Mouse (Mus musculus) midbrain, embryonic 16.5 days (tissue): ENCODE results near the gene Cdc42bpb. TPM values are rescaled to one million over a fixed set of nuclear protein-coding genes. Genes with fewer than 3 reads are reported as not detected.

ENCODE experiments used
- ATAC-seq: fragments of 200-750 bp; cut with Nextera tagmentation; 2 replicates; pipeline ENCODE4 v1.8.0; 2017; ENCODE audit warnings: moderate TSS enrichment
- H3K27ac ChIP-seq: fragments of 300-500 bp; sonication (generic); 2 replicates; pipeline ENCODE4 v1.5.1; 2014; ENCODE audit warnings: mild to moderate bottlenecking, low read length, mixed read lengths
- H3K27me3 ChIP-seq: fragments of 300-500 bp; sonication (generic); 2 replicates; pipeline ENCODE4 v1.6.1; 2014; ENCODE audit warnings: low read depth, low read length, mixed read lengths; ENCODE audit not compliant: control insufficient read depth, insufficient read depth
- H3K36me3 ChIP-seq: fragments of 300-500 bp; sonication (generic); 2 replicates; pipeline ENCODE4 v1.6.1; 2014; ENCODE audit warnings: mild to moderate bottlenecking, low read length, moderate library complexity, mixed read lengths; ENCODE audit not compliant: control insufficient read depth, insufficient read depth
- H3K4me1 ChIP-seq: fragments of 300-500 bp; sonication (generic); 2 replicates; pipeline ENCODE4 v1.6.1; 2014; ENCODE audit warnings: mild to moderate bottlenecking, low read length, mixed read lengths; ENCODE audit not compliant: control insufficient read depth, insufficient read depth
- H3K4me2 ChIP-seq: fragments of 300-500 bp; sonication (generic); 2 replicates; pipeline ENCODE4 v1.6.1; 2014; ENCODE audit warnings: mild to moderate bottlenecking, low read length, mixed read lengths
- H3K4me3 ChIP-seq: fragments of 300-500 bp; sonication (generic); 2 replicates; pipeline ENCODE4 v1.5.1; 2014; ENCODE audit warnings: low read depth, mild to moderate bottlenecking, low read length, moderate library complexity, mixed read lengths
- H3K9ac ChIP-seq: fragments of 300-500 bp; sonication (generic); 2 replicates; pipeline ENCODE4 v1.6.1; 2014; ENCODE audit warnings: low read depth, low read length, mixed read lengths
- H3K9me3 ChIP-seq: fragments of 300-500 bp; sonication (generic); replicated peaks from 2 replicates; pipeline ENCODE4 v1.6.1; 2014; ENCODE audit warnings: mild to moderate bottlenecking, low read length, mixed read lengths; ENCODE audit not compliant: control insufficient read depth, poor library complexity, severe bottlenecking
- WGBS: fragments of 180-500 bp; shearing (Covaris S2); extraction: QIAGEN DNeasy Blood & Tissue Kit; methylation state at CpG from one replicate; pipeline ENCODE4 v1.1.7; 2014; 5-methylcytosine and 5-hydroxymethylcytosine counted together
- polyA plus RNA-seq: library from polyadenylated mRNA; unstranded; fragments of >200 nt; fragmentation: Nextera tagmentation; extraction: Ambion mirVana; gene quantifications from 2 replicates; pipeline ENCODE4 v1.2.1, GENCODE M21; 2015

Cdc42bpb gene
- 39.9 and 40.2 TPM in 2 replicates for polyA plus RNA-seq

GRCm38 (mm10) chr12:111377376-111377973, at the start of gene Cdc42bpb:
Cdc42bpb (minus strand) TSS chr12:111377718.
- Histone ChIP-seq H3K27me3 (no peaks in the 10 kb centered on the region), H3K27ac (peak within 1 kb of the TSS; percentile 95), H3K36me3 (no peaks in the 10 kb centered on the region), H3K4me1 (peaks cover 33% of the 10 kb centered on the region), H3K9me3 (no peaks in the 10 kb centered on the region), H3K4me2 (peak within 1 kb of the TSS; percentile 93), H3K9ac (peak within 1 kb of the TSS; percentile 97), H3K4me3 (peak within 1 kb of the TSS; percentile 99)
- peak; percentile 97 for ATAC-seq
- WGBS: under 1% methylated on average over 59 of the region's 94 CpGs

- H3K36me3 ChIP-seq: no peaks in the 10 kb centered on the region
- H3K9me3 ChIP-seq: no peaks in the 10 kb centered on the region
- no peak overlapping the region for H3K4me3 ChIP-seq
- no peak overlapping the region for H3K9ac ChIP-seq
- H3K27me3 ChIP-seq: peaks cover 80% of the 10 kb centered on the region
- WGBS: 16% methylated on average over 29 of the region's 29 CpGs
- H3K4me1 ChIP-seq: peaks cover 16% of the 10 kb centered on the region
- ATAC-seq: peak; percentile 64
- peak overlapping the region; percentile 24; the same call in 1 of the 2 replicates for H3K4me2 ChIP-seq
- no peak overlapping the region for H3K27ac ChIP-seq
Observed at GRCm38 (mm10) chr12:111425789-111426460, 48.4 kb upstream of the Cdc42bpb start.

DNA sequence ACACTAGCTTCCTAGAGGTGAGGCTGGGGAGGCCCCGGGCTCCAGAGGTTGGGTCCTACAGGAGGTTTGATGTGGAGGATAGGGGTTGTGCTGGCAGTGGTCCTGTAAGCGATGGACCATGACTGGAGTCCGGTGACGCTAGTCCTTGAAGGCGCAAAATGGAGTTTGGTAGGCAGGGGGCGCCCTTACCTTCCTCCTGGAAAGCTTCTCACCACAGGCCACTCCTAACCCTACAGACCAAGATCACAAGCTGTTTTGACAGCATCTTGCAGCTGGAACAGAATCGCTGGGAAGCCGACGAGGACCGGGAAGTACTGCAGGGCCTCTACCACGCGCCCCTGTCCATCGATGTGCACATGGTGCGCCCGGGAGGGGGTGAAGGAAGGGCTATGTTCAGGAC, 47.7 kb upstream of the Cdc42bpb start:
- Histone ChIP-seq H3K4me2 (peak overlapping the region; percentile 21; the same call in 1 of the 2 replicates), H3K27ac (no peak overlapping the region), H3K4me1 (peaks cover 14% of the 10 kb centered on the region), H3K9ac (no peak overlapping the region), H3K36me3 (no peaks in the 10 kb centered on the region), H3K4me3 (no peak overlapping the region), H3K27me3 (peaks cover 75% of the 10 kb centered on the region), H3K9me3 (no peaks in the 10 kb centered on the region)
- ATAC-seq: no peak
- 4% methylated on average over 15 of the region's 15 CpGs for WGBS

GRCm38 (mm10) chr12:111424547-111424946, 47.0 kb upstream of the Cdc42bpb start:
- WGBS: 14% methylated on average over 9 of the region's 9 CpGs
- Histone ChIP-seq H3K27me3 (peaks cover 74% of the 10 kb centered on the region), H3K4me2 (no peak overlapping the region), H3K4me1 (peaks cover 8% of the 10 kb centered on the region), H3K9me3 (no peaks in the 10 kb centered on the region), H3K9ac (no peak overlapping the region), H3K27ac (no peak overlapping the region), H3K36me3 (no peaks in the 10 kb centered on the region), H3K4me3 (no peak overlapping the region)
- no peak for ATAC-seq

DNA sequence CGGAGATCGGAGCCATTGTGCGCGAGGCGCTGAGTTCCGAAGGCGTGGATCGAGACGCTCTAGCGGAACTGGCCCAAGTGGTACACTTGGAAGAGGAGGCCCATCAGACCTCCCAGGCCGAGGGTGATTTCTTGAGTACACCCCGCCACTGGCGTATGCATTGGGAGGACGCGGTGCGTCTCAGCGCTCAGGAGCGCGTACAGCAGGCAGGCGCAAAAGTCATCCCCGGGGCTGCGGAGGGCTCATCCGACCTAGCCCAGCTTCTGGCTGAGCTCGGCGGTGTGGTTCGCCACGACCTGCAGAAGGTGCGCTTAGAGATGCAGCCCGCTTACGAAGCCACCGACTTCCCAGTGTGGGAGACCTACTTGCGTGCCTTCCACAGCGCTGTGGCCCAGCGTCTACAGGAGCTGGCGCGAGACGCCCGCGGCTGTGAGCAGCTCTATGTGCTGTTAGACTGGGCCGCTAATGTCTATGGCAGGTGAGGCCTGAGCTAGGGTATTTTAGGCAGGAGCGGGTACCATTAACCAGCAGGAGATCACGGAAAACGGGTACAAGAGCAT, 46.1 kb upstream of the Cdc42bpb start:
- Histone ChIP-seq H3K27me3 (peaks cover 73% of the 10 kb centered on the region), H3K4me3 (peak overlapping the region; percentile 35), H3K27ac (no peak overlapping the region), H3K9me3 (no peaks in the 10 kb centered on the region), H3K36me3 (no peaks in the 10 kb centered on the region), H3K4me2 (peak overlapping the region; percentile 67), H3K4me1 (peaks cover 4% of the 10 kb centered on the region), H3K9ac (peak overlapping the region; percentile 48; the same call in 1 of the 2 replicates)
- WGBS: 2% methylated on average over 43 of the region's 43 CpGs
- ATAC-seq: no peak

DNA sequence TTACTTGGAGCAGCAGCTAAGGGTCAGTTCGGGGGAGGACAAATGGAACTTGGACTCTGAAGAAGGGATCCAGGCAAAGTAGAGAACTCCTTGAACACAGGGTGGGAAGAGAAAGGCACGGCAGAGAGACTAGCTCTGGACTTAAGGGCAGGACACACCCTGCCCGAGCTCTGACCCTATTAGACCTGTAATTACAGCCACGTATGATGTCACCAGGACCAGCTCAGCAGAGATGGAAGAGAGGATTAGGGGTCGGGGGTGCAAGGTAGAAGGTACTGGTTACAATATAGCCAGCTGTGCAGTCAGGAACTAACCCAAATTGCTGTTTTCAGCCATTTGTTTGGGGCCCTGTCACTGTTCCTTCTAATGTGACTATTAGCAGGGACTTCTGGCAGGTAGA, 45.3 kb upstream of the Cdc42bpb start:
- Histone ChIP-seq H3K4me2 (no peak overlapping the region), H3K36me3 (no peaks in the 10 kb centered on the region), H3K9ac (no peak overlapping the region), H3K4me3 (no peak overlapping the region), H3K4me1 (peaks cover 2% of the 10 kb centered on the region; the same call in 1 of the 2 replicates), H3K27me3 (peaks cover 65% of the 10 kb centered on the region), H3K9me3 (no peaks in the 10 kb centered on the region), H3K27ac (no peak overlapping the region)
- ATAC-seq: no peak
- 46% methylated on average over 5 of the region's 5 CpGs for WGBS

- 47% methylated on average over 7 of the region's 7 CpGs for WGBS
- H3K36me3 ChIP-seq: no peaks in the 10 kb centered on the region
- 0 out of 2 replicates have a peak overlapping the region, but pooled peaks have one; percentile 6 for H3K9ac ChIP-seq
- H3K4me3 ChIP-seq: no peak overlapping the region
- H3K9me3 ChIP-seq: no peaks in the 10 kb centered on the region
- no peak overlapping the region for H3K27ac ChIP-seq
- H3K4me2 ChIP-seq: no peak overlapping the region
- peaks cover 13% of the 10 kb centered on the region for H3K4me1 ChIP-seq
- H3K27me3 ChIP-seq: peaks cover 54% of the 10 kb centered on the region
- no peak for ATAC-seq
Observed at GRCm38 (mm10) chr12:111420946-111421709, 43.6 kb upstream of the Cdc42bpb start.

DNA sequence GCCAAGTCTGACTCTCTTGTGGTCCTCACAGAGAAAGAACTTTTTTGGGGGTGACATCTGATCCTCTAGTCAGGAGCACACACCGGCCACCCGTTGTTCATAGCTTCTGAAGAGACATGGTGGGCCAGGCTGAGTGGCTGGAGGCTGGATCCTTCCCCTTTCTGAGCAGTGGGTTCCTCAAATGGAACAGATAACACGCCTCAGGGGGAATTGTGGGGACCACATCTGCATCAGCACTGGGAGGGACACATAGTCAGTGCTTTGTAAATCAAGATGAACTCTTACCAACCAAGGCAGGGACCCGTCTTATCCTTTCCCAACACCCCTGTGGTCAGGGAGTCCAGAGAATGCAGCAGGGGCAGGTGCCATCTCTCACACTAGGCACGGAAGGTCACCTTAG, 42.4 kb upstream of the Cdc42bpb start:
- Histone ChIP-seq H3K27me3 (peaks cover 43% of the 10 kb centered on the region), H3K4me1 (peaks cover 11% of the 10 kb centered on the region), H3K9ac (no peak overlapping the region), H3K9me3 (no peaks in the 10 kb centered on the region), H3K27ac (no peak overlapping the region), H3K4me3 (no peak overlapping the region), H3K36me3 (no peaks in the 10 kb centered on the region), H3K4me2 (no peak overlapping the region)
- ATAC-seq: no peak
- WGBS: 86% methylated on average over 5 of the region's 5 CpGs
